Mouse (Mus musculus): Measurements from ENCODE around the gene Gclc. TPM values are rescaled to one million over a fixed set of nuclear protein-coding genes. Genes with fewer than 3 reads are reported as not detected.

Gclc gene
- 10 to 100 TPM in 1 of 2 experiments, 1 to 10 TPM in 1; 6.5 to 11.0 TPM for polyA plus RNA-seq (2017; shearing (Covaris generic))

DNA sequence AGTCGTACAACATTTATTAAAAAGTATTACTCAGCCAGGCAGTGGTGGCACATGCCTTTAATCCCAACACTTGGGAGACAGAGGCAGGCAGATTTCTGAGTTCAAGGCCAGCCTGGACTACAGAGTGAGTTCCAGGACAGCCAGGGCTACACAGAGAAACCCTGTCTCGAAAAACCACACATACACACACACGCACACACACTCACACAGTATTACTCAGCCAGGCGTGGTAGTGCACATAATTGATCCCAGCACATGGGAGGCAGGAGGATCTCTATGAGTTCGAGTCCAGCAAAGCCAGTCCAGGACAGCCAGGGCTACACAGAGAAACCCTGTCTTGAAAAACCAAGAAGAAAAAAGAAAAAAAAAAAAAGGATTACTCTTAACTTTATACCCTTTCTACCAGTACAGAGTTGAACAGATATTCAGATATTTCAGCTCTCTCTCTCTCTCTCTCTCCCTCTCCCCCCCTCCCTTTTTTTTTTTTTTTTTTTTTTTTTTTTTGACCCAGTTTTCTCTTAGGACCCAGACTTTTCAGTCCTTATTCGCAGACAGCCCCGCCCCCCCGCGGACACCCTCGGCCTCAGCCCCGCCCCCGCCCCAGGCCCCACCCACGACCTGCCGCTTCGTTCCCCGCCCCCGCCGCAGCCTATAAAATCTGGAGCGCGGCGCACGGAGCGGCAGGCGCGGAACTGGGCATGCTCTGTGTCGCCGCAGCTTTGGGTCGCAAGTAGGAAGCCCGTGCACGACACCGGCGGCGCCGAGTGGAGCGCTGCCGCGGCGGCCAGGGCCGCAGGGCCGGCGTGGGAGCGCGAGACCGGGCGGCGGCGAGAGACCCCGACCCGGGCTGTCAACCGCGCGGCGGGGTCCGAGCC is at the start of gene Gclc:
Gclc (plus strand) TSS at position 683 of the 875 bp plus-strand sequence.
- peak; percentile 58 for ATAC-seq

DNA sequence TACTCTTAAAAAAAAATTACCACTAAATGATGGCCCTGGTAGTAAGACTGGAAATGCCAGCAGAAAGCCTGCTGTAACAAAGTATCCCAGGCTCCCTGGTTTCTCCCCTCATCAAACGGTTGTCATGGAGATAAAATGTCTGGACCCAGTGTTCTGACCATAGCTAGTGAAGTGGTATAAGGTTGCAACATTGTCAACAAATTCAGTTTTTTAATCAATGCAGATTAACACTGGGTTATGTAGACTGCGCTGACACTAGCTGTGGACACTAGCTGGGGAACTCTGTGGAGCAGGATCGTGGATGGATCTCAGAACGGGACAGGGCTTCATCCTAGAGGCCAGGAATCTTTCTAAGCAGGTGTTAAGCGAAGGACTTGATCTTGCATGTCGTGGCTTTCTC is 47.8 kb upstream of the Gclc start:
- ATAC-seq = no peak

DNA sequence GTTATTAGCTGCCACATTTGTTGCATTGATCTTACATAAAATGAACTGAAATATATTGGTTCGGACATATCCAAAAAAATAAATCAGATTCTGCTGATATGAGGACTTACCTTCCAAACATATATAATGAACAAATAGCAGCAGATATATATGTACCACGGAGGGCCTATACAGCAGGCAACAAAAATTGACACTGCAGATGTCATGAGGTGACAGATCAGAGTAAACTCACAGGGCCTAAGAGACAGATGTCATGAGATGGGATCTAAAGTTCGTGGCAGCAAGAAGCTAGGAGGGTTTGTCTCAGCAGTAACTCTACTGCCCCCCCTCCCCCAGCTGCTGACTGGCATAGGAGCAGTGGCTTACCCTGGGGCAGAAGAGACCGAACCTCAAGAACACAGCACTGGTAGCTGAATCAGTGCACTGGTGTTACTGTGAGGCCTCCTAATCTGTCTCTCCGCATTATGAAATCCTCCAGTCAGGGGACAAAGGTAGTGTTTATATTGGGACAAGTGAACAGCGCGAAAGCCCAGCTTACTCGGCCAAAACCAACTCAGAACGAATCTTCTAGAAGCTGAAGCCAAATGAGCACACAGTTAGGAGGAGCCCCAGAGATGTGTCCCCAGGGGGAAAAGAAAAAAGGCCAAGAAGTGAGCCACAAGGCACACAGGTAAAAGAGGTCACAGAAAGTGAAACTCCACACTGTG is 46.7 kb upstream of the Gclc start:
- ATAC-seq = no peak

DNA sequence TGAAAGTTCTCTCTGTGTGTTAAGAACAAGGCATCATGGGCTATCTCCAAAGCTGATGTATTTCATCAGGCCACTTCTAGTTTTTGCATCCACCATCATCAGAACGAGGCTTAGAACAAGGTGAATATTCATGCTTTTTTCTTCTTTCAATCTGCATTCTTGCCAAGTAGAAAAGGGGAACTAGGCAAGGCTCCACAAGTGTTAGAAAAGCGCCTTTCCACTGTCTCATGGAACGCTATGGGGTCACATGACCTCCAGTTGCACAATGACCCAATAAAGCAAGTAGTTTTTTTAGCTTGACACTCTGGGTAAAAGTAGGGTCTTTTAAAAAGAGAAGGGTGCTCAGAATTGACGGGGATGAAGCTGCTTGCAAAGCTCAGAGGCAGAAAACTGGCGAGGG is 45.4 kb upstream of the Gclc start:
- ATAC-seq = no peak

DNA sequence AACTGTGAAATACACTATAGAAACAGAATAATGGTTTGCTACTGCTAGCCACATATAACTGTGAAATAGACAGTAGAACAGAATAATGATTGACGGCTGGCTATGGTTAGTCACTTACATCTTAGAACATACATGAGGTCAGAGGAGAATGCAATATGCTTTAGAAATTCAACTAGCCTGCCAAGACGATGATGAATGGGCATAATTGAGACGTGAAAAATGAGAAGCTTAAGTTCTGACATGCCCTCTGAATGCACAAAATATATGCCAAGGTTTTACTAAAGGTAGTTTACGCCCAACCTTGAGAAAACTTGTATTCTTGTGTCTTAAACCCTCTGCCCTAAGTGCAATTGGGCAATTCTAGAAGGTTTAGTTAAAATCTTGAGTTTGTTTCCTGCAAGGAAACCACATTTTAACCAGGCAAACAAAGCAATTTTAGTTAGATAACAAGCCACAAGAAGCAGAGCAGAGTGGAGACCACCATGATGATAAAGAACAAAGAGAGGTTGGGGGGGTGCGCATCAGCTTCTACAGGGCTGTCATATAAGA is 43.2 kb upstream of the Gclc start:
- no peak for ATAC-seq

DNA sequence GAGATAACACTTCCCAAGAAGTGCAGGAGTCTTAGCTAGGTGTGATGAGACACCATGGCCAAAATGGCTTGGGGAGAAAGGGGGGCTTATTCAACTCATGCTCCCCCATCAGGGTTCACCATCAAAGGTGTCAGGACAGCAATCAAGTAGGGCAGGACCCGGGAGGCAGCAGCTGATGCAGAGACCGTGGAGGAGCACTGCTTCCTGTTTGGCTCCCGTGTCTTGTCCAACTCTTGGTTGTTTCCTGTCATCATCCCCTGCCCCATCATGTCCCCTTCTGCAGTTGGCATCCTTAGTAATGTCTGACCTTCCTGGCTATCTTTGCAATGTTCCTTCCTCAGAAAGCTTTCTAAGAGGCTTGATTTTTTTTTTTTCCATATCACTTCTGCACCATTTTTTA is 41.5 kb upstream of the Gclc start:
- ATAC-seq = no peak

DNA sequence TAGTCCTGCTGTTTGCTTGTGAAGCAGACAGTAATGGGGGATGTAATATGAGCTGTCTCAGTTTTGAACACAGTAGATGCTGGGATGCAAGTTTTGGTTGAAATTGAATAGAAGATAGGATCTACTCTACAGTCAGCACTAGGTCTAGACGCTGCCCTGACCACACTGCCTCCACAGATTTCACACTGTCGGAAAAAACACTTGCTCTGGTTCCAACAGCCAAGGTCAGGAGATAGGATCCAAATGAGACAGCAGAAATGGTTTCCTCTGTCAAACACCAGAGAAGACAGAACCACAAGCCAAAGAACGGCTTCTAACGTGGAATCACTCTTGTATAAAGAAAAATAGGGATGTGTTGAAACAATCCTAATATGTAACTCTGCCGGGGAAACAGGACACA is 41.0 kb upstream of the Gclc start:
- no peak for ATAC-seq

DNA sequence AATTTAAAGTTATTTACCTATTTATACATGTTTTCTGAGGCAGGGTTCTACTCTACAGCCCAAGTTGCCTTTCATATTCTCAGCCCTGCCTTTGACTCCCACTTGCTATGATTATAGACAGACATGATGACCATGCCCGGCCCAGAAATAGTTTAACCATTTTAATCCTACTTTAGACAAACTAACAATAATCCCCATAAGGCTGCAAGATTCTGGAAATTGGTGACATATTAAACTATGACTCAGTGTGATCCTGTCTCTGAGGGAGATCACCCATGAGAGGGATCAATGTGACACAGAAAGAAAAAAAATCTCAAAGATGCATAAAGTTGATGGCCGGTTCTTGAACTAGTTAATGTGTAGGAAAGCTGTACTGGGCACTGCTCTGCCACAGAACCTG is 39.1 kb upstream of the Gclc start:
- ATAC-seq = no peak

DNA sequence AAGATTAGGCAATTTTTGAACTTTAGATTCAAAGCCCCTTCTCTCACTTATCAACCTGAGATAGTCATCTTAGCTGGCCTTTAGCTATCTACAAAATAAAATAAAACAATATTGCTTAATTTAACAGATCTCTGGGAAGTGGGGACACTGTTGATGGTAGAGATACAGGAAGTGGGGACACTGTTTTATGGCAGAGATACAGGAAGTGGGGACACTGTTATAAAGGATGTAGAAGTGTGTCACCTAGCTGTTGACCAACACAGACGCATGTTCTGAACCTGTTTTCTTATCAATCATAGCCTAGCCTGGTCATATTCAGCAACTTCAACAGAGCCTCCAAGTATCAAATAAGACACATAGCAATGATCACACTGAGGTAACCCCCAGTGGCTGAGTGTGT is 38.3 kb upstream of the Gclc start:
- ATAC-seq = no peak

DNA sequence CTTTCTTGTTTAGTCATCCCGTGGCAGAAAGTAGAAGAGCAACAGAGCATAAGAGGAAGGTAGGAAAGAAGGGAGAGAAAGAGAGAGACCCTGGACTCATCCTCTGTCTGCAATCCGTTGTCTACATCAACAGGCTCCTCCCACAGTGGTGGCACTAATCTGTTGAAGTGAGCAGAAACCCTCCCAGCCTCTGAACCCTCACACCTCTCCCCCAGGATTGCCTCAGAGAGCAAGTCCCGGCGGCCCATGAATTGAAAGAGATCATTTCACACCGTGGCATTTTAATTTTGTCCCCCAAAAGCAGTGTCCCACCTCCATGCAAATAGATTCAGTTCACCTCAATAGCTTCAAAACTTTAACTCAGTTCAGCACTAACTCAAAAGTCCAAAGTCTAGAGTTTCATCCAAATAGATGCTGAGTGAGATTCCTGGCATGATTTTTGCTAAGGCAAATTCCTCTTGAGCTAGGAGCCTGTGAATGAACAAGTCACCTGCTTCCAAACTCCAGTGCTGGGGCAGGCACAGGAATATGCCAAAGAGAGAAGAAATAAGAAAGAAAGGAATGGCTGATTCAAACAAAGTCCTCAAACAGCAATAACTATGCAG is 36.4 kb upstream of the Gclc start:
- ATAC-seq = no peak

DNA sequence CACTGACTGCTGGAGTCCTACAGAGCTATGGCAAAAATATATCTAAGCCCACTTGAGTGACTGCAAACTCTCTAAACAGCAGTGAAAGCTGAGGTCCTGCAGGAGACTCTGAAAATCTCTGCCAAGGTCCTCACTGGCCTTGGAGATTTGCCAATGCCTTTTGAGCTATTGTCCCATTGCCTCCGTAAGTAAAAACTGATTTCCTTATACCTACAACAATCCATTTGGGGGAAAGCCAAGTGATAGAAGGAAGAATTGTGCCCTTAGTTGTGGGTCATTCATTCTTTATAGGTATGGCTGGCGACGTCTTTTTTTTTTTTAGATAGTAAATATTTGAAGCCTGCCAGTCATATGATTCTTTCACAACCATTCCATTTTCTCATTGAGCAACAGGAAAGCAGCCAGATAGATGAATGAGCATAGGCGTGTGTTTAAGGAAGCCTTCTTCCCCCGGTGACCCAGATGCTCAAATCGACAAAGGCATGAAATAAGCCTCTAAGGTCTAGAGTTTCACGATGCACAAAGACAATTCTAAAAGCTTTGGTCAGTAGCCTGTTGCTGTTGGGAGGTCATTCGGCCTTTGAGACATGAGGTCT is 35.4 kb upstream of the Gclc start:
- no peak for ATAC-seq

DNA sequence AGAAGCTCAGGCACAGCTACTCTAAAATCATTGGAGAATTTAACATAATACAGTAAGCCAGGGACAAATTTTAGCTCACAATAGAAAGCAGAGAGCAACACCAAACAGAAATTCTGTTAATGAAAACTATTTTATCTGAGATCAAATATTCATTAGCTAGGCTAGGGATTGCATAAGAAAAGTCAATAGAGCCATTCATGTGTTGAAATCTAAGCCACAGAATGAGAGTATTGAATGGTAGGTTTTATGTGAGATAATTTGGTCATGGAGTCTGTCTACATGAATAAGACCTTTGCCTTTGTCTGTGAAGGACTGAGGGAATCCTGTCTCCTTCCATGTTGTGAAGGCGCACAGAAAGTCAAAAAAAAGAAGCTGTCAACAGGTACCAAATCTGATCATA is 34.7 kb upstream of the Gclc start:
- no peak for ATAC-seq

DNA sequence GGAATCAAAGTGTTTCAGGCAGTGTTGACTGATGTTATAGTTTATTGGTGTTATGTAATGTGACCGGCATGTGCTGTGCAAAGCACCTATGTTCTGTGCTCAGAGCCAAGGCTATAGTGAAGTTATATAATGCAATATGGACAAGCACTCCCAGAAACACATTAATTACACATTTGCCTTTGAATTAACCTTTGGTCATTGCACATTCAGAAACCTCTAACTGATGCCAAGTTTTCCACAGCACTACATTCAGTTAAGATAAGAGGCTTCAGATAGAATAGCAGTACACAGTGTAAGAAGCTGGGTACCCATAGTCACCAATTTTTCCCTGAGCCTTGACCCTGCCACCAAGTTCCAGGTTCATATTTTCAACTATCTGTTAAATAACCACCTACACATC is 32.0 kb upstream of the Gclc start:
- ATAC-seq = no peak

DNA sequence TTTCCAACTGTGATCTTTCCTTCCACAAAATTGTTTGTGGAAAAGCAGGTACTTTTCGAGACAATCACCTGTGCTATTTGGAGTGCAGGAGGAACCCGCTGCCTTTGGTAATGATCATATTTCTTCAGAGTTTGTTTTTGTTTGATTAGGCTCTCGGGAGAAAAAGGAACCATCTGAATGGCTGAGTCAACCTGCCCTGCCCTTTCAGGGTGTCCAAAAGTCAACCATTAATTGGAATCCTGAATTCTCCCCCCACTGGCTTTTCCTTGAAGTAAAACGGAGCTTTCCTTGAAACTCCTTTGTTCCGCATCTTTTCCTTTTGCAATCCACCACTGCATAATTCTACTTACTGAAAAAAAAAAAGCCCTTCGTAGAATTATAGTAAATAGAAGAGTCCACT is 30.1 kb upstream of the Gclc start:
- no peak for ATAC-seq

DNA sequence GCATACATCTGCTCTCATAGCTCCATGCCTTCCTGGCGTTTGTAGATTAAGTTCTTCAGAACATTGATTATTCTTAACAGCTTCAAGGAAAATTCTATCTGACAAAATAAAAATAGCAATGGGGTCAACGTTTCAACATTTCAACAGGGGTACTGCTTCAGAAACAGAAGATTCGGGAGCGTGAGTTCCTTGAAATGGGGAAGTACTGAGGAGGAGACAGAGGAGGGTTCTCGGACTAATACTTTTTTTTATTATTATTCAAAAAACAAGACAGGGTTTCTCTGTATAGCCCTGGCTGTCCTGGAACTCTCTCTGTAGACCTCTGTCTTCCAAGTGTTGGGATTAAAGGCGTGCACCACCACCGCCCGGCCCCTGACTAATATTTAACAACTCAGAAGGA is 28.9 kb upstream of the Gclc start:
- ATAC-seq = no peak

DNA sequence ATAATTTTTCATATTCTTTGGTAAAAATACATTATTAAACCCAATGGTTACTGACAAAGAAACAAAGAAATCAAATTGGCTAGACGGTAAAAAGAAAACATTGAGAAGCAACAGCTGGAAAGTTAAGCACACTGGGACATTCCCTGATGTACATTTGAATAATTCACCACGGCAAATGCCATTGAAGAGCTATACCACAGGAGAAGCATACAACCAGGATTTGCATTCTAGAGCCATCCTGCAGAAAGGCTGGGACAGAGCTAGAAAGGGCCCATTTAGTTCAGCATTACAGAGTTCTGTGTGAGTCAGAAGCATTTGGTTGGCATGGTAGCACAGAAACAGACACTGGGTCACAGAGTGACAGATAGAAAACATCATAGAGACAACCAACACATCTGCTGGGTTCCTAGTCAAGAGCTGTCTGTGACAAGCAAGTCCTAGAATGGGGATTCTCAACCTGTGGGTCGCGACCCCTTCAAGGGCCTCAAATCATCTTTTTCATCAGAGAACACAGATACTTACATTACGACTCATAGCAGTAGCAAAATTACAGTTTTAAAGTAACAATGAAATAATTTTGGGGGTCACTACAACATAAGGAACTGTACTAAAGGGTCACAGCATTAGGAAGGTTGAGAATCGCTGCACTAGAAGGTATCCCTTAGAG is 28.2 kb upstream of the Gclc start:
- ATAC-seq = no peak

DNA sequence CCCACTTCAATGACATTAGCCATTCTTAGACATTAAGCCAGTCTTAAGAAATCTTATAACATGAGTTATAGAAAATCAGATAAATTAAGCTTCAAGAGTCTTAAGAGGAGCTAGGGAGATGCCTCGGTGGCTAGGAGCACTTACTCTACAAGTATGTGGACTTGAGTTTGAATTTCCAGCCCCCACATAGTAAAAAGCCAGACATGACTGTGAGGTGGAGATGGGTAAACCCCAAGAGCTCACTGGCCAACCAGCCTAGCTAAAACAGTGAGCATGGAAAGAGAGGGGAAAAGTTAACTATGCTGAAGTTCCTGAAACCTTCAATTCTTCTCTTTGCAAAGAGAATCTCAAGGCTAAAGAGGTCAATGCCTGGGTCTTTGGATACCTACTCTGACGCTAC is 27.3 kb upstream of the Gclc start:
- ATAC-seq = no peak

DNA sequence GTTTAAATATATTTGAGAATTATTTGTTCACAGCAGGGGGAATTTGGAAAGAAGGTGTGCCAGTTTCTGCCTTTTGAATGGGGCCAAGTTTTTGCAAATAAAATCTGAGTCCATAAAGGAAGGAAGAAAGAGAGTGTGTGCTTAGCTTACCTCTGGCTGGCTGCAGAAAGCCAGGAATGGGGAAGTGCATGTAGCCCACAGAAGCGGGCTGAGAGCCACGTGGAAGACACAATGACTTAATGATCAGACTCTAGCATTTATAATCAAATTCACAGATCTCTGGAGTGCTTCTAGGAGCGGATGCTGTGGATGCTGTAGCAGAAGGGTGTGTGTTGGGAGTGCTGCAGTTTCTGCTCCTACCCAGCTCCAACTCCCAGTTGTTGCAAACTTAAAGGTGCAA is 22.3 kb upstream of the Gclc start:
- no peak for ATAC-seq

DNA sequence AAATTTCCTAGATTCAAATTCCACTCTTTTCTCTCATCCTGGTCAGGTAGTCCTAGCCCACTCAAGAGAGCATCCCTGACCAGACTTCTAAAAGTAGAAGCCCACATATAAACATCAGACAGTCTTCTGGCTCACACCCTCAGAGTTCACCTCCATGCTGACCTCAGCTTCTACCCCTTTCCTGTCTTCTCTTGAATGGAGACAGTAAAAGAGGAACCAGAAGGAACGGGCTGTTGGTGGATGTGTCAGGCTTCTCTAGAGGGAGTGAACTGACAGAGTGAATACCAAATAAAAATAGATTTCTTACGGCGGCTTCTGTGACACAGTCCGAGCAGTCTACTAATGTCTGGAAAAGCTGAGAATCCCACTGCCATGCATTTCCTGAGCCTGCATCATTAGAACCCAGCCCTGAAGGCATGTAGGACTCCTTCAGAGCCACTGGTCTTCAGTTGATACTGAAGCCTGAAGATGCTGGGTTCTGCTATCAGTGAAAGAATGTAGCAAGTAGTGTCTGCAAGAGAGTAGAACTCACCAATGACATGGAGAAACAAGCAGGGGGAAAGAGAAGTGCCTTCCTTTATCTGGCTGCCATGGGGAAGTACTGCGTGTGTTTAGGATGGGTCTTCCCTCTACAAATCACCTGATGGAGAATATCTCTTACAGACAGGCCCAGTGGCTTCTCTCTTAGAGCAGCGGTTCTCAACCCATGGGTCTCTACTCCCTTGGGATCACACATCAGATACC is 16.9 kb upstream of the Gclc start:
- ATAC-seq = no peak

DNA sequence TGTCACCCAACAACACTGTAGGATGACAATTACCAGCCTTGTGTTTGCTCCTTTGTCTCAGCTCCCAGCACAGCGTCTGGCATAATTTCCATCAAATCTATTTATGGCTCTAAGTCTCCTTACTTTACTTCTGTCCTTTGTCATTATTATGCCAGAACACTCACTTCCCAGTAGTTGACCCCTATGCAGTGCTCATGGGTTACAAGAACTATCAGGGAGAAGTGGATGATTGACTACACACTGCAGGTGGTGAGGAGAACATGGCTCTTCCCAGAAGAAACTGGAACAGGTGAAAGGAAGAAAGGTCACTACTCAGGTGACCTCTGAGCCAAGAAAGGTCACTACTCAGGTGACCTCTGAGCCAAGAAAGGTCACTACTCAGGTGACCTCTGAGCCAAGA is 12.9 kb upstream of the Gclc start:
- no peak for ATAC-seq

DNA sequence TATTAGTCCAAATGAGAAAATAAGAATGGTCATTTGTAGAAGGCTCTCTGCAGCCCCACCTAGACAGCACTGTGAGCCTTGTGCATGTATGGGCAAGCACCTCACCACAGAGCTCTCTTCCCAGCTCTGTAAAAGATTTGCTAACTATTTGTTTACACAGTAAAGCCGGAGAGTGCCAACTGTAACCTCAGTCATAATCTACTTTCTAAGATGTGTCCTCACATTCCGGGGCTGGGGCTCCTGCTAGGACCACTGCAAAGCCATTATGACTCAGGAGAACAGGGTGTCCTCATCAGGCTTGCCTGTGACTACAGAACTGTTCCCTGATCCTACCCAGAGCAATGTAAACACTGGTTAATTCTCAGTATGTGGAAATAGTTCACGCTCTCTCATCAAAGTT is 9.5 kb upstream of the Gclc start:
- no peak for ATAC-seq

DNA sequence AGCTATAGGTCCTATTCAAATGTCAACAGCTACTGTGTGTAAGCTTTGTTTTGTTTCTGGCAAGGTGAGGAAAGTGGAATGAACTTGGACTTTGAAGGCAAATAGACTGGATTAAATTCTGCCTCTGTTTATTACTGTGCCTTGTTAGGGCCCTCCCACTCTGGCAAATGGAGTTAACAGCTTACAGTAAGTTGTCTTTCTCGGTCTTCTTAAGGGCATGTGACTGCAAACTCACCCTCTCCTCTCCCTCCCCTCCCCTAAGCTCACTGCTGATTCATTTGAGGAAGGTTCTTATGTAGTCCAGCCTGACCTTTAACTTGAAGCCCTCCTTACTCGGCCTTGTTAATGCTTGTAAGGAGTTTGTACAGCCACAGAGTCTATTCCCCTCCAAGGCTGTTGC is 8.0 kb upstream of the Gclc start:
- ATAC-seq = no peak
